Mouse (Mus musculus): ENCODE measurements around the gene Lrrc20. TPM values are rescaled to one million over a fixed set of nuclear protein-coding genes. Genes with fewer than 3 reads are reported as not detected.

Gene Lrrc20
- total and polyA plus RNA-seq, 2 experiments from 2014 or later = 9.7 to 19.6 TPM

DNA sequence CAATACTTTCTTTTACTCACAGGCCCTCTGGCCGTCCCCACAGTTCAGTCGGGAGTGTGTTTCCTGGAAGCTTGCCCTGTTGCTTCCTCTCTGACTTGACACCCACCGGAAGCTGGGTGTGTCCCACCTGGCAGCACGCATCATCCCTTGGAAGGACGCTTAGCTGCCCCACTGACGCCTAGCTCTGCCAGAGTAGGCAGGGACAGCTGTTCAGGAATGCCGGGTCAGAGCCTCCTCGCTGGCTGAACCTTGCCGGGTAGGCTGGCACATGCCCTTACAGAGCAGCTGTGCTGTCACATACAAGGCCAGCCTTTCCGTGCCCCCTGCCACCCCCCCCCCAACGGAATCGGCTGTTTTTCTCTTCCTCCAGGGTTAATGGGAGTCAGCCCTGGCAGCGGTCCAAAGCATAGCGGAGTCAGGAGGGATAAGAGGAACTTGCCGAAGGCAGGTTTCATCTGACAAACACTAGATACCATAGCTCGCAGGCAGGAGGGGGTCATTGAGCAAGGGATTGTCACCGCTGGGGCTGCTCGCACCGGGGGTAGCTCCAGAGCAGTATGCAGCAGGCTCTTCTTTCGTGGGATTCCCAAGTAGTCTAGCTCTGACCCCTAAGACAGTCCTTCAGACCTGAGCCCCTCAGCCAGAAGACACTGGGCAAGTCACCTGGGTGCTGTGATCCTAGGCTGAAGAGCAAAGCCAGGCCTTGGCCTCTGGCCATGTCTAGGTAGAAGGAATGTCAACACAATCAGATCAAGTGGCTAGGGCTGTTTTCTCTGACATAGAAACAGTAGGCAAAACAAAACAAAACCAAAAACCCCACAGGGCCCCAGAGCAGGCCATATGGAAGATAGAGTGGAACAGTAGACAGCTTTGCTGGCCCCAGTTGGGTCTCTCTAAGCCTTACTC lies 60.8 kb downstream of the Lrrc20 start:
- DNase-seq (ENCODE audit: low spot score) (no peak), ATAC-seq (peak; percentile 46; the same call in 1 of the 2 replicates)
- H3K4me1 ChIP-seq (ENCODE audit: insufficient read depth, low read length) = peaks cover 25% of the 10 kb centered on the region
- H3K27ac ChIP-seq = peak overlapping the region; percentile 48; the same call in 1 of the 2 replicates
- H3K4me2 ChIP-seq (ENCODE audit: low read depth, low read length) = 0 out of 2 replicates have a peak overlapping the region, but pooled peaks have one; percentile 23
- no peaks in the 10 kb centered on the region for H3K9me3 ChIP-seq (ENCODE audit: low read length)
- H3K4me3 ChIP-seq (ENCODE audit: low read length) = no peak overlapping the region
- H3K27me3 ChIP-seq (ENCODE audit: insufficient read depth, low read length) = no peaks in the 10 kb centered on the region
- 21% methylated on average over 20 of the region's 20 CpGs for WGBS
- H3K9ac ChIP-seq (replicated peaks; ENCODE audit: low read length) = no peak overlapping the region
- TF ChIP-seq CTCF (IDR thresholded peaks at IDR 0.05; ENCODE audit: low read depth) = no peak
- no peaks in the 10 kb centered on the region for H3K36me3 ChIP-seq (ENCODE audit: insufficient read depth, low read length)

DNA sequence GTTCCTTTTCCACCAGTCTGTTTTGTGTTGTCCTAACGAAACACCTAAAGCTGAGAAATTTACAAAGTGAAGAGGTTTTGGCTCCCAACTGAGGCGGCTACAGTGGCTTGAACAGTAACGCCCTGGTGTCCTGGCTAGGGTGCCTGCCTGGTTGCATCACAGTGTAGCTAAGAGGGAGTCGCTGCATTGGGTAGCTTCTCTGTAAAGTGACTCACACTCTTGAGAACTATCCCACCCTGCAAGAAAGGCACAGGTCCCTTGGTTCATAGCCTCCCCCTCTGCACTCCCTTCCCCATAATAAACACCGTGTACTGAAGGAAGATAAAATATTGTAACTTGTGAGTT lies 61.4 kb downstream of the Lrrc20 start:
- Histone ChIP-seq H3K27me3 (ENCODE audit: insufficient read depth, low read length) (no peaks in the 10 kb centered on the region), H3K4me2 (ENCODE audit: low read depth, low read length) (no peak overlapping the region), H3K4me1 (ENCODE audit: insufficient read depth, low read length) (peaks cover 25% of the 10 kb centered on the region), H3K9me3 (ENCODE audit: low read length) (no peaks in the 10 kb centered on the region), H3K36me3 (ENCODE audit: insufficient read depth, low read length) (no peaks in the 10 kb centered on the region), H3K27ac (0 out of 2 replicates have a peak overlapping the region, but pooled peaks have one; percentile 32), H3K9ac (replicated peaks; ENCODE audit: low read length) (no peak overlapping the region), H3K4me3 (ENCODE audit: low read length) (no peak overlapping the region)
- 82% methylated on average over 5 of the region's 5 CpGs for WGBS
- ATAC-seq (no peak), DNase-seq (ENCODE audit: low spot score) (no peak)
- TF ChIP-seq CTCF (IDR thresholded peaks at IDR 0.05; ENCODE audit: low read depth) = no peak

DNA sequence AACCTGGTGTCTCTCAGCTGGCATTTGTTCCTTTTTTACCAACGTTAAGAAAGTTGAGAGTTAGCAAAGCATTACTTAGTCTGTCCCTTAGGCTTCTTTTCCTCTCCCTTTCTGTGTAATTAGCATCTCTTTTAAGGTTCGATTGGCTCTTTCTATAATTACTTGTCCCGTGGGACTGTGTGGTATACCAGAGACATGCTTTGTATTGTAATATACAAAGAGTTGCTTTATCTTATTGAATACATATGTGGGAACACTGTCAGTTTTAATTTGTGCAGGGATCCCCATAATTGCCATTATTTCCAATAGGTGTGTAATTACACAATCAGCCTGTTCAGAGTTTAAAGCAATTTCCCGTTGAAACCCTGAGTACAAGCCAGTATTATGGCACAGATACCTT lies 62.8 kb downstream of the Lrrc20 start:
- ATAC-seq (no peak), DNase-seq (ENCODE audit: low spot score) (no peak)
- Histone ChIP-seq H3K27me3 (ENCODE audit: insufficient read depth, low read length) (no peaks in the 10 kb centered on the region), H3K4me2 (ENCODE audit: low read depth, low read length) (no peak overlapping the region), H3K4me1 (ENCODE audit: insufficient read depth, low read length) (peaks cover 22% of the 10 kb centered on the region), H3K27ac (no peak overlapping the region), H3K4me3 (ENCODE audit: low read length) (no peak overlapping the region), H3K9ac (replicated peaks; ENCODE audit: low read length) (no peak overlapping the region), H3K9me3 (ENCODE audit: low read length) (no peaks in the 10 kb centered on the region), H3K36me3 (ENCODE audit: insufficient read depth, low read length) (no peaks in the 10 kb centered on the region)
- TF ChIP-seq CTCF (IDR thresholded peaks at IDR 0.05; ENCODE audit: low read depth) = no peak
- 23% methylated on average over 4 of the region's 4 CpGs for WGBS

DNA sequence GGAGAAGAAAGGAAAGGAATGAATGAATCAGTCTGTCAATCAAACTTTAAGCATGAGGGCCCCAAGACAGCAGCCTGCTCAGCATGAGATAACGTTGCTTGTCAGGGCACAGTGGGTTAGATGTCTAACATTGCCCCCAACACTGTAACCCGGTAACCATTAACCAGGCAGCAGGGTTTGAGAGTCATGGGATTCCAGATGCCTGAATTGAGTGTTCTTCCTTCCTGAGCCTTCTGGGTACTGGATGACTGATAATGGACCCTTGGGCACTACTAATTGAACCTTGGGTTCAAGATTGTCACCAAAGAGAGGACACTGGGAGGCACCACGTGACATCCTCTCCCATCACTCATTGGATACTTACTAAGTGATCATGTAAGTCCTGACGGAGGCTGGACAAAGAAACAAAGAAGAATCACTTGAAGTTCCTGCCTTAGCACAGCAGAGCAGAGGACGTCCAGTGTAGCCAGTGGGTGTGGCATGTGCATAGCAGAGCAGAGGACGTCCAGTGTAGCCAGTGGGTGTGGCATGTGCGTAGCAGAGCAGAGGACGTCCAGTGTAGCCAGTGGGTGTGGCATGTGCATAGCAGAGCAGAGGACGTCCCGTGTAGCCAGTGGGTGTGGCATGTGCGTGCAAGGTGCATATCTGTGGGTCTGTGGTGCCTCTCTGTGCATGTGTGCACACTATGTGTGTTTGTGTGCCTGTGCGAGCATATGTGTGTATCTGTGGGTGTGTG lies 68.7 kb downstream of the Lrrc20 start:
- no peak for TF ChIP-seq CTCF (IDR thresholded peaks at IDR 0.05; ENCODE audit: low read depth)
- Histone ChIP-seq H3K9ac (replicated peaks; ENCODE audit: low read length) (no peak overlapping the region), H3K4me3 (ENCODE audit: low read length) (no peak overlapping the region), H3K9me3 (ENCODE audit: low read length) (no peaks in the 10 kb centered on the region), H3K36me3 (ENCODE audit: insufficient read depth, low read length) (no peaks in the 10 kb centered on the region), H3K4me2 (ENCODE audit: low read depth, low read length) (no peak overlapping the region), H3K27ac (no peak overlapping the region), H3K27me3 (ENCODE audit: insufficient read depth, low read length) (no peaks in the 10 kb centered on the region), H3K4me1 (ENCODE audit: insufficient read depth, low read length) (no peaks in the 10 kb centered on the region)
- WGBS = 45% methylated on average over 12 of the region's 12 CpGs
- ATAC-seq (no peak), DNase-seq (ENCODE audit: low spot score) (no peak)

DNA sequence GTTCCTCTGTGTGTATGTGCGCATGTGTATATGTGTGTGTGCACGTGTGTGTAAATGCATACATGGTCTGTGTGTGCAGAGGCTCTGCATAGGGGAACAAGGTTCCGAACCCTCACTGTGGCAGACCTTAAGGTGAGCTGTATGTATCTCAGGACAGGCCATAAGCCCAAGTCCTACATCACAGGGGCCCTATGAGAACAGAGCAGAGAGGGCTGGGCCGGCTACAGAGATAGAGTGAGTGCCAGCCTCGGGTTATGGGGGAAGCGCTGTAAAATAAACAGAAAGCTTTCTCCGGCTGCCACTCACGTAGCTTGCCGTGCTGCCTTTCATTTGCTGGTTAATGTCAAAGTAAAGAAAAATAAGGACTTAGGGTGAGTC lies 69.3 kb downstream of the Lrrc20 start:
- H3K4me2 ChIP-seq (ENCODE audit: low read depth, low read length) = no peak overlapping the region
- WGBS = 84% methylated on average over 9 of the region's 9 CpGs
- DNase-seq (ENCODE audit: low spot score) = no peak
- no peak for TF ChIP-seq CTCF (IDR thresholded peaks at IDR 0.05; ENCODE audit: low read depth)
- no peak overlapping the region for H3K4me3 ChIP-seq (ENCODE audit: low read length)
- no peaks in the 10 kb centered on the region for H3K4me1 ChIP-seq (ENCODE audit: insufficient read depth, low read length)
- H3K9ac ChIP-seq (replicated peaks; ENCODE audit: low read length) = no peak overlapping the region
- no peaks in the 10 kb centered on the region for H3K36me3 ChIP-seq (ENCODE audit: insufficient read depth, low read length)
- no peaks in the 10 kb centered on the region for H3K9me3 ChIP-seq (ENCODE audit: low read length)
- H3K27ac ChIP-seq = no peak overlapping the region
- ATAC-seq = no peak
- no peaks in the 10 kb centered on the region for H3K27me3 ChIP-seq (ENCODE audit: insufficient read depth, low read length)

DNA sequence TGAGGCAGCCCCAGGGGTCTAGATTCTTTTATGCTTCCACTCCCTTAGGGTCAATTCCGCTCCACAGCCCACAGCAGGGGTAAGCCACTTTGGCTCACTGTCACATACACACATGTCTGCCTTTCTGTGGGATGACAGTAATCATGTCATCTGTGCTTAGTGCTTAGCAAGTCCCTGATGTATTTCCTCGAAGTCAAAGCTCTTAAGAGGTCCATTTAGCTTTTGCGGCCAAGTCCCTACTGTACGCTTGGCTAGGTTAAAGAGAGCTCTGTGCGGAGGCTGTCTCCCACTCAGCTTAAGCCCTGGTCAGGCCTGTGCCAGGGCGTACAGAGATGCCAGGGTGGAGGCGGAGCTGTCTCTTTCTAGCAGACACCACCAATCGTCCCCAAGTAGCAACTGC lies 74.5 kb downstream of the Lrrc20 start:
- ATAC-seq (peak; percentile 91), DNase-seq (ENCODE audit: low spot score) (peak; percentile 77)
- TF ChIP-seq CTCF (IDR thresholded peaks at IDR 0.05; ENCODE audit: low read depth) = no peak
- no peak overlapping the region for H3K4me2 ChIP-seq (ENCODE audit: low read depth, low read length)
- peaks cover 6% of the 10 kb centered on the region; the same call in 1 of the 2 replicates for H3K4me1 ChIP-seq (ENCODE audit: insufficient read depth, low read length)
- no peak overlapping the region for H3K4me3 ChIP-seq (ENCODE audit: low read length)
- no peak overlapping the region for H3K9ac ChIP-seq (replicated peaks; ENCODE audit: low read length)
- H3K27me3 ChIP-seq (ENCODE audit: insufficient read depth, low read length) = no peaks in the 10 kb centered on the region
- no peaks in the 10 kb centered on the region for H3K9me3 ChIP-seq (ENCODE audit: low read length)
- no peaks in the 10 kb centered on the region for H3K36me3 ChIP-seq (ENCODE audit: insufficient read depth, low read length)
- 49% methylated on average over 8 of the region's 8 CpGs for WGBS
- peak overlapping the region; percentile 26; the same call in 1 of the 2 replicates for H3K27ac ChIP-seq

Measured in hindbrain, postnatal 0 days (tissue).